Mouse (Mus musculus) erythroblast, embryonic 14.5 days (primary cell): ENCODE results near the gene Recql. TPM values are rescaled to one million over a fixed set of nuclear protein-coding genes. Genes with fewer than 3 reads are reported as not detected.

Source experiments
- H3K27me3 ChIP-seq: 2 replicates; pipeline ENCODE4 v1.6.1; 2012; ENCODE audit warnings: inconsistent platforms; ENCODE audit not compliant: control insufficient read depth
- H3K36me3 ChIP-seq: 2 replicates; pipeline ENCODE4 v1.6.1; 2012; ENCODE audit warnings: mild to moderate bottlenecking, inconsistent platforms; ENCODE audit not compliant: control insufficient read depth
- H3K4me1 ChIP-seq: 2 replicates; pipeline ENCODE4 v1.6.1; 2012; ENCODE audit warnings: inconsistent platforms; ENCODE audit not compliant: control insufficient read depth
- H3K4me3 ChIP-seq: replicated peaks from 2 replicates; pipeline ENCODE3; 2012; ENCODE audit warnings: moderate library complexity, mild to moderate bottlenecking, inconsistent platforms
- H3K9me3 ChIP-seq: 2 replicates; pipeline ENCODE4 v1.6.1; 2012; ENCODE audit warnings: low read length, inconsistent platforms, mixed read lengths; ENCODE audit not compliant: control insufficient read depth
- GATA1 ChIP-seq: IDR thresholded peaks from 2 replicates; pipeline ENCODE4 v1.6.1; 2012; ENCODE audit warnings: low read length, inconsistent platforms, mixed read lengths
- TAL1 ChIP-seq: IDR thresholded peaks from 3 replicates; pipeline ENCODE4 v1.6.1; 2012; ENCODE audit warnings: low read length, inconsistent platforms, mixed read lengths
- polyA plus RNA-seq: library from polyadenylated mRNA; stranded (reverse); fragments of >175 nt; gene quantifications from 2 replicates; pipeline ENCODE4 v1.2.3, GENCODE M21; 2012

Gene Recql
- polyA plus RNA-seq, 1 experiment: 0.16 TPM

GRCm38 (mm10) chr6:142314285-142314684 is 72.6 kb downstream of the Recql start:
- Histone ChIP-seq H3K27me3 (no peaks in the 10 kb centered on the region), H3K36me3 (no peaks in the 10 kb centered on the region), H3K4me1 (no peaks in the 10 kb centered on the region), H3K9me3 (peaks cover 6% of the 10 kb centered on the region), H3K4me3 (no peak overlapping the region)
- no peak for TF ChIP-seq TAL1
- TF ChIP-seq GATA1: no peak

- H3K36me3 ChIP-seq: no peaks in the 10 kb centered on the region
- H3K4me3 ChIP-seq: no peak overlapping the region
- H3K4me1 ChIP-seq: no peaks in the 10 kb centered on the region
- peaks cover 9% of the 10 kb centered on the region for H3K9me3 ChIP-seq
- no peak for TF ChIP-seq TAL1
- TF ChIP-seq GATA1: no peak
- H3K27me3 ChIP-seq: no peaks in the 10 kb centered on the region
Measured at GRCm38 (mm10) chr6:142305076-142305475, 81.8 kb downstream of the Recql start.

Other genes starting within 250 kb of the Recql start
- gene Slco1a6, start 178.6 kb downstream of the Recql start, polyA plus RNA-seq: not detected in 2 replicates
- gene Iapp, start 88.7 kb downstream of the Recql start, polyA plus RNA-seq: not detected in 2 replicates
- not detected in 2 replicates for gene Slco1a5, start 64.1 kb downstream of the Recql start, polyA plus RNA-seq
- gene Pyroxd1, start 41.4 kb downstream of the Recql start, polyA plus RNA-seq: 0.01 and 0.04 TPM in 2 replicates
- 2.0 and 2.1 TPM in 2 replicates for gene Golt1b, start 134 bp upstream of the Recql start, polyA plus RNA-seq
- 0.02 TPM in 1 of 2 replicates, not detected in the other for gene Spx, start 26.4 kb upstream of the Recql start, polyA plus RNA-seq
- gene Gys2, start 86.0 kb upstream of the Recql start, polyA plus RNA-seq: 0.01 TPM in 1 of 2 replicates, not detected in the other
- 0.12 TPM in 1 of 2 replicates, not detected in the other for gene Ldhb, start 120.9 kb upstream of the Recql start, polyA plus RNA-seq
- gene Kcnj8, start 184.5 kb upstream of the Recql start, polyA plus RNA-seq: 0.02 TPM in 1 of 2 replicates, not detected in the other